Mouse (Mus musculus) midbrain, embryonic 14.5 days (tissue): ENCODE results near the gene Ube4b. TPM values are rescaled to one million over a fixed set of nuclear protein-coding genes. Genes with fewer than 3 reads are reported as not detected.

Experiments used
- ATAC-seq: fragments of 200-750 bp; cut with Nextera tagmentation; 2 replicates; pipeline ENCODE4 v1.8.0; 2017; ENCODE audit warnings: moderate number of reproducible peaks, moderate library complexity; ENCODE audit not compliant: low FRiP score, low TSS enrichment
- DNase-seq: peaks from one replicate; pipeline ENCODE4 v3.0.0-alpha.2; 2015
- H3K27ac ChIP-seq: fragments of 300-500 bp; sonication (generic); replicated peaks from 2 replicates; pipeline ENCODE4 v1.5.1; 2014; ENCODE audit warnings: mild to moderate bottlenecking, low read depth, low read length, moderate library complexity
- H3K27me3 ChIP-seq: fragments of 300-500 bp; sonication (generic); 2 replicates; pipeline ENCODE4 v1.6.1; 2014; ENCODE audit warnings: low read length, control low read depth, mixed read lengths; ENCODE audit not compliant: control insufficient read depth, insufficient read depth
- H3K36me3 ChIP-seq: fragments of 300-500 bp; sonication (generic); 2 replicates; pipeline ENCODE4 v1.6.1; 2014; ENCODE audit warnings: low read length, control low read depth; ENCODE audit not compliant: control insufficient read depth, insufficient read depth
- H3K4me1 ChIP-seq: fragments of 300-500 bp; sonication (generic); 2 replicates; pipeline ENCODE4 v1.6.1; 2014; ENCODE audit warnings: mild to moderate bottlenecking, antibody characterized with exemption, low read length, control low read depth; ENCODE audit not compliant: control insufficient read depth, insufficient read depth
- H3K4me2 ChIP-seq: fragments of 300-500 bp; sonication (generic); 2 replicates; pipeline ENCODE4 v1.6.1; 2014; ENCODE audit warnings: mild to moderate bottlenecking, low read length, moderate library complexity
- H3K4me3 ChIP-seq: fragments of 300-500 bp; sonication (generic); replicated peaks from 2 replicates; pipeline ENCODE4 v1.5.1; 2014; ENCODE audit warnings: low read depth, low read length
- H3K9ac ChIP-seq: fragments of 300-500 bp; sonication (generic); replicated peaks from 2 replicates; pipeline ENCODE4 v1.6.1; 2014; ENCODE audit warnings: mild to moderate bottlenecking, low read length, moderate library complexity
- H3K9me3 ChIP-seq: fragments of 300-500 bp; sonication (generic); 2 replicates; pipeline ENCODE4 v1.6.1; 2016; ENCODE audit warnings: low read length, control low read depth, mixed read lengths; ENCODE audit not compliant: control insufficient read depth
- WGBS: fragments of 180-500 bp; shearing (Covaris S2); extraction: QIAGEN DNeasy Blood & Tissue Kit; methylation state at CpG from one replicate; pipeline ENCODE4 v1.1.7; 2014; 5-methylcytosine and 5-hydroxymethylcytosine counted together
- polyA plus RNA-seq: library from polyadenylated mRNA; unstranded; fragments of >200 nt; fragmentation: Nextera tagmentation; extraction: Ambion mirVana; gene quantifications from 2 replicates; pipeline ENCODE4 v1.2.1, GENCODE M21; 2014

Ube4b gene
- polyA plus RNA-seq, 1 experiment from 2014 or later, result 56.8 TPM

- no peak overlapping the region for H3K9ac ChIP-seq
- H3K9me3 ChIP-seq, result no peaks in the 10 kb centered on the region
- peaks cover 84% of the 10 kb centered on the region for H3K36me3 ChIP-seq
- no peak overlapping the region for H3K4me3 ChIP-seq
- no peak overlapping the region for H3K27ac ChIP-seq
- 96% methylated on average over 5 of the region's 5 CpGs for WGBS
- ATAC-seq (no peak), DNase-seq (no peak)
- no peaks in the 10 kb centered on the region for H3K4me1 ChIP-seq
- H3K4me2 ChIP-seq, result no peak overlapping the region
- H3K27me3 ChIP-seq, result no peaks in the 10 kb centered on the region
Observed at GRCm38 (mm10) chr4:149330495-149330894, 96.1 kb downstream of the Ube4b start.

GRCm38 (mm10) chr4:149328735-149329134 lies 97.8 kb downstream of the Ube4b start:
- no peak overlapping the region for H3K9ac ChIP-seq
- DNase-seq (no peak), ATAC-seq (no peak)
- H3K4me3 ChIP-seq, result no peak overlapping the region
- no peak overlapping the region for H3K27ac ChIP-seq
- no peaks in the 10 kb centered on the region for H3K27me3 ChIP-seq
- H3K9me3 ChIP-seq, result no peaks in the 10 kb centered on the region
- no peaks in the 10 kb centered on the region for H3K4me1 ChIP-seq
- H3K36me3 ChIP-seq, result peaks cover 66% of the 10 kb centered on the region
- 82% methylated on average over 4 of the region's 4 CpGs for WGBS
- no peak overlapping the region for H3K4me2 ChIP-seq

- Histone ChIP-seq H3K9me3 (no peaks in the 10 kb centered on the region), H3K27me3 (no peaks in the 10 kb centered on the region), H3K4me3 (no peak overlapping the region), H3K9ac (no peak overlapping the region), H3K27ac (no peak overlapping the region), H3K4me1 (no peaks in the 10 kb centered on the region), H3K36me3 (peaks cover 53% of the 10 kb centered on the region), H3K4me2 (no peak overlapping the region)
- no peak for ATAC-seq
- no peak for DNase-seq
- 96% methylated on average over 7 of the region's 7 CpGs for WGBS
Observed at GRCm38 (mm10) chr4:149327281-149327680, 99.3 kb downstream of the Ube4b start.

- Histone ChIP-seq H3K4me3 (no peak overlapping the region), H3K27ac (no peak overlapping the region), H3K27me3 (no peaks in the 10 kb centered on the region), H3K4me2 (no peak overlapping the region), H3K4me1 (no peaks in the 10 kb centered on the region), H3K36me3 (peaks cover 36% of the 10 kb centered on the region), H3K9me3 (no peaks in the 10 kb centered on the region), H3K9ac (no peak overlapping the region)
- DNase-seq (no peak), ATAC-seq (no peak)
- WGBS, result 91% methylated on average over 10 of the region's 10 CpGs
Observed at GRCm38 (mm10) chr4:149325411-149326162, 101.0 kb downstream of the Ube4b start.

- ATAC-seq (no peak), DNase-seq (no peak)
- Histone ChIP-seq H3K27me3 (no peaks in the 10 kb centered on the region), H3K4me3 (no peak overlapping the region), H3K9me3 (no peaks in the 10 kb centered on the region), H3K4me1 (no peaks in the 10 kb centered on the region), H3K9ac (no peak overlapping the region), H3K27ac (no peak overlapping the region), H3K4me2 (no peak overlapping the region), H3K36me3 (peaks cover 20% of the 10 kb centered on the region)
- 81% methylated on average over 16 of the region's 16 CpGs for WGBS
Observed at GRCm38 (mm10) chr4:149323730-149324129, 102.8 kb downstream of the Ube4b start.

GRCm38 (mm10) chr4:149322718-149323117 lies 103.8 kb downstream of the Ube4b start:
- no peak overlapping the region for H3K4me2 ChIP-seq
- no peaks in the 10 kb centered on the region for H3K4me1 ChIP-seq
- no peak for DNase-seq
- no peak overlapping the region for H3K27ac ChIP-seq
- no peaks in the 10 kb centered on the region for H3K9me3 ChIP-seq
- ATAC-seq, result no peak
- H3K4me3 ChIP-seq, result no peak overlapping the region
- no peak overlapping the region for H3K9ac ChIP-seq
- H3K27me3 ChIP-seq, result no peaks in the 10 kb centered on the region
- WGBS, result 86% methylated on average over 6 of the region's 6 CpGs
- H3K36me3 ChIP-seq, result peaks cover 12% of the 10 kb centered on the region

GRCm38 (mm10) chr4:149322286-149322685 lies 104.3 kb downstream of the Ube4b start:
- H3K9me3 ChIP-seq, result no peaks in the 10 kb centered on the region
- no peak overlapping the region for H3K27ac ChIP-seq
- no peak for ATAC-seq

GRCm38 (mm10) chr4:149319088-149319487 lies 107.5 kb downstream of the Ube4b start:
- Histone ChIP-seq H3K4me2 (no peak overlapping the region), H3K9ac (no peak overlapping the region), H3K4me1 (no peaks in the 10 kb centered on the region), H3K27me3 (no peaks in the 10 kb centered on the region), H3K36me3 (no peaks in the 10 kb centered on the region), H3K4me3 (no peak overlapping the region), H3K9me3 (no peaks in the 10 kb centered on the region), H3K27ac (no peak overlapping the region)
- ATAC-seq (peak; percentile 24; the same call in 1 of the 2 replicates), DNase-seq (peak; percentile 43)
- WGBS, result 64% methylated on average over 9 of the region's 9 CpGs

More at GRCm38 (mm10) chr4:149322286-149322685, 104.3 kb downstream of the Ube4b start:
- peak; percentile 9 for DNase-seq
- no peak overlapping the region for H3K9ac ChIP-seq
- H3K36me3 ChIP-seq, result peaks cover 8% of the 10 kb centered on the region
- H3K4me3 ChIP-seq, result no peak overlapping the region
- H3K4me1 ChIP-seq, result no peaks in the 10 kb centered on the region
- H3K4me2 ChIP-seq, result no peak overlapping the region
- 36% methylated on average over 4 of the region's 4 CpGs for WGBS
- no peaks in the 10 kb centered on the region for H3K27me3 ChIP-seq

- H3K36me3 ChIP-seq, result no peaks in the 10 kb centered on the region
- H3K27ac ChIP-seq, result no peak overlapping the region
- no peak overlapping the region for H3K9ac ChIP-seq
- H3K27me3 ChIP-seq, result no peaks in the 10 kb centered on the region
- WGBS, result 64% methylated on average over 5 of the region's 5 CpGs
- H3K4me1 ChIP-seq, result no peaks in the 10 kb centered on the region
- DNase-seq (peak; percentile 35), ATAC-seq (no peak)
- no peaks in the 10 kb centered on the region for H3K9me3 ChIP-seq
- no peak overlapping the region for H3K4me3 ChIP-seq
- no peak overlapping the region for H3K4me2 ChIP-seq
Observed at GRCm38 (mm10) chr4:149317387-149317786, 109.2 kb downstream of the Ube4b start.
